Mouse (Mus musculus) limb, embryonic 14.5 days (tissue): Measurements from ENCODE around the gene Tnxb. TPM values are rescaled to one million over a fixed set of nuclear protein-coding genes. Genes with fewer than 3 reads are reported as not detected.

Experiments
- ATAC-seq: fragments of 200-750 bp; cut with Nextera tagmentation; 2 replicates; pipeline ENCODE4 v1.8.0; 2017; ENCODE audit warnings: low read depth, moderate number of reproducible peaks, moderate TSS enrichment; ENCODE audit not compliant: low FRiP score
- DNase-seq: peaks from one replicate; pipeline ENCODE4 v3.0.0-alpha.2; 2015; ENCODE audit warnings: low spot score
- H3K27ac ChIP-seq: fragments of 300-500 bp; sonication (generic); replicated peaks from 2 replicates; pipeline ENCODE4 v1.5.1; 2014; ENCODE audit warnings: low read depth, mild to moderate bottlenecking, low read length, moderate library complexity, mixed read lengths
- H3K27me3 ChIP-seq: fragments of 300-500 bp; sonication (generic); 2 replicates; pipeline ENCODE4 v1.6.1; 2014; ENCODE audit warnings: low read length, mixed read lengths; ENCODE audit not compliant: control insufficient read depth, insufficient read depth
- H3K36me3 ChIP-seq: fragments of 300-500 bp; sonication (generic); 2 replicates; pipeline ENCODE4 v1.6.1; 2014; ENCODE audit warnings: mild to moderate bottlenecking, low read length, moderate library complexity, mixed read lengths; ENCODE audit not compliant: control insufficient read depth, insufficient read depth
- H3K4me1 ChIP-seq: fragments of 300-500 bp; sonication (generic); 2 replicates; pipeline ENCODE4 v1.6.1; 2014; ENCODE audit warnings: antibody characterized with exemption, low read length, mixed read lengths; ENCODE audit not compliant: control insufficient read depth, insufficient read depth
- H3K4me2 ChIP-seq: fragments of 300-500 bp; sonication (generic); replicated peaks from 2 replicates; pipeline ENCODE4 v1.6.1; 2014; ENCODE audit warnings: low read depth, mild to moderate bottlenecking, low read length, moderate library complexity; ENCODE audit not compliant: severe bottlenecking
- H3K4me3 ChIP-seq: fragments of 300-500 bp; sonication (generic); replicated peaks from 2 replicates; pipeline ENCODE4 v1.5.1; 2014; ENCODE audit warnings: low read length
- H3K9ac ChIP-seq: fragments of 300-500 bp; sonication (generic); 2 replicates; pipeline ENCODE4 v1.6.1; 2014; ENCODE audit warnings: mild to moderate bottlenecking, low read depth, low read length, moderate library complexity; ENCODE audit not compliant: severe bottlenecking
- H3K9me3 ChIP-seq: fragments of 300-500 bp; sonication (generic); 2 replicates; pipeline ENCODE4 v1.6.1; 2016; ENCODE audit warnings: low read length; ENCODE audit not compliant: control insufficient read depth
- POLR2A ChIP-seq: fragments of 200-500 bp; IDR thresholded peaks from 2 replicates; pipeline ENCODE4 v1.8.0; 2012; ENCODE audit warnings: inconsistent platforms, mild to moderate bottlenecking, moderate library complexity, borderline replicate concordance; ENCODE audit not compliant: insufficient read depth, insufficient read length; ENCODE audit errors: extremely low read depth
- WGBS: fragments of 180-500 bp; shearing (Covaris S2); extraction: QIAGEN DNeasy Blood & Tissue Kit; methylation state at CpG from one replicate; pipeline ENCODE4 v1.1.7; 2014; 5-methylcytosine and 5-hydroxymethylcytosine counted together
- polyA plus RNA-seq, 2 experiments: library from polyadenylated mRNA; depleted of rRNA in 1 of 2; stranded (reverse) in 1 of 2; unstranded in 1 of 2; fragments of >200 nt; fragmentation: Nextera tagmentation in 1 of 2; extraction: Ambion mirVana in 1 of 2; gene quantifications; 2 replicates each; pipeline versions ENCODE4 v1.2.1 to v1.2.3; 2012 to 2014

Tnxb gene
- polyA plus RNA-seq, 2 experiments = 2.0 to 4.5 TPM

GRCm38 (mm10) chr17:34663558-34663957, 6.8 kb upstream of the Tnxb start:
- Histone ChIP-seq H3K36me3 (no peaks in the 10 kb centered on the region), H3K9me3 (no peaks in the 10 kb centered on the region), H3K9ac (no peak overlapping the region), H3K27me3 (peaks cover 27% of the 10 kb centered on the region), H3K27ac (no peak overlapping the region), H3K4me2 (no peak overlapping the region), H3K4me3 (no peak overlapping the region), H3K4me1 (peaks cover 7% of the 10 kb centered on the region)
- no peak for DNase-seq
- no peak for ATAC-seq
- TF ChIP-seq POLR2A = no peak
- 22% methylated on average over 1 of the region's 1 CpGs for WGBS

GRCm38 (mm10) chr17:34664472-34664871, 5.9 kb upstream of the Tnxb start:
- Histone ChIP-seq H3K4me3 (no peak overlapping the region), H3K36me3 (no peaks in the 10 kb centered on the region), H3K27me3 (peaks cover 26% of the 10 kb centered on the region), H3K4me2 (no peak overlapping the region), H3K27ac (no peak overlapping the region), H3K4me1 (peaks cover 7% of the 10 kb centered on the region), H3K9ac (no peak overlapping the region), H3K9me3 (no peaks in the 10 kb centered on the region)
- DNase-seq (no peak), ATAC-seq (no peak)
- 79% methylated on average over 7 of the region's 7 CpGs for WGBS
- TF ChIP-seq POLR2A = no peak

- Histone ChIP-seq H3K9ac (peak overlapping the region; percentile 43), H3K4me2 (peak overlapping the region; percentile 53), H3K27ac (no peak overlapping the region), H3K4me1 (no peaks in the 10 kb centered on the region), H3K9me3 (no peaks in the 10 kb centered on the region), H3K36me3 (no peaks in the 10 kb centered on the region), H3K27me3 (peaks cover 61% of the 10 kb centered on the region), H3K4me3 (peak overlapping the region; percentile 30)
- no peak for ATAC-seq
- 12% methylated on average over 77 of the region's 93 CpGs for WGBS
- no peak for DNase-seq
- no peak for TF ChIP-seq POLR2A
Observed at GRCm38 (mm10) chr17:34671151-34672066, 1.1 kb downstream of the Tnxb start.

- Histone ChIP-seq H3K4me2 (peak overlapping the region; percentile 53), H3K4me3 (peak overlapping the region; percentile 30), H3K27me3 (peaks cover 61% of the 10 kb centered on the region), H3K9ac (peak overlapping the region; percentile 43; the same call in 1 of the 2 replicates), H3K4me1 (no peaks in the 10 kb centered on the region), H3K9me3 (no peaks in the 10 kb centered on the region), H3K36me3 (no peaks in the 10 kb centered on the region), H3K27ac (no peak overlapping the region)
- TF ChIP-seq POLR2A = no peak
- no peak for DNase-seq
- WGBS = 37% methylated on average over 49 of the region's 49 CpGs
- ATAC-seq = no peak
Observed at GRCm38 (mm10) chr17:34672246-34672792, 2.0 kb downstream of the Tnxb start.

- no peaks in the 10 kb centered on the region for H3K9me3 ChIP-seq
- no peaks in the 10 kb centered on the region for H3K4me1 ChIP-seq
- H3K9ac ChIP-seq = no peak overlapping the region
- H3K27ac ChIP-seq = no peak overlapping the region
- no peak overlapping the region for H3K4me2 ChIP-seq
- no peaks in the 10 kb centered on the region for H3K36me3 ChIP-seq
- no peak for TF ChIP-seq POLR2A
- ATAC-seq = no peak
- DNase-seq = no peak
- peaks cover 61% of the 10 kb centered on the region for H3K27me3 ChIP-seq
- no peak overlapping the region for H3K4me3 ChIP-seq
- WGBS = 86% methylated on average over 7 of the region's 7 CpGs
Observed at GRCm38 (mm10) chr17:34673139-34673538, 2.8 kb downstream of the Tnxb start.
